Mouse (Mus musculus): ENCODE measurements around the gene Epha8. TPM values are rescaled to one million over a fixed set of nuclear protein-coding genes. Genes with fewer than 3 reads are reported as not detected.

Gene Epha8
- polyA plus RNA-seq, 1 experiment from 2014 or later = 0.07 TPM

GRCm38 (mm10) chr4:136924529-136924928 lies 32.1 kb downstream of the Epha8 start:
- no peaks in the 10 kb centered on the region for H3K9me3 ChIP-seq
- H3K27ac ChIP-seq (replicated peaks) = no peak overlapping the region
- no peak for ATAC-seq (ENCODE audit: extremely low read depth, insufficient number of reproducible peaks, low FRiP score, low TSS enrichment)
- H3K4me1 ChIP-seq = no peaks in the 10 kb centered on the region
- 4% methylated on average over 6 of the region's 6 CpGs for WGBS
- no peaks in the 10 kb centered on the region for H3K36me3 ChIP-seq
- no peak overlapping the region for H3K9ac ChIP-seq
- H3K4me3 ChIP-seq = no peak overlapping the region
- no peak overlapping the region for H3K4me2 ChIP-seq
- peaks cover 95% of the 10 kb centered on the region for H3K27me3 ChIP-seq (replicated peaks)

- Histone ChIP-seq H3K27me3 (replicated peaks) (peaks cover 90% of the 10 kb centered on the region), H3K4me2 (no peak overlapping the region), H3K27ac (replicated peaks) (no peak overlapping the region), H3K9me3 (no peaks in the 10 kb centered on the region), H3K4me1 (peaks cover under 1% of the 10 kb centered on the region), H3K4me3 (no peak overlapping the region), H3K9ac (no peak overlapping the region), H3K36me3 (no peaks in the 10 kb centered on the region)
- ATAC-seq (ENCODE audit: extremely low read depth, insufficient number of reproducible peaks, low FRiP score, low TSS enrichment) = no peak
- WGBS = 71% methylated on average over 3 of the region's 3 CpGs
These were observed 37.1 kb downstream of the Epha8 start for GRCm38 (mm10) chr4:136919526-136919925.

GRCm38 (mm10) chr4:136918834-136919233 lies 37.8 kb downstream of the Epha8 start:
- Histone ChIP-seq H3K27ac (replicated peaks) (no peak overlapping the region), H3K4me3 (no peak overlapping the region), H3K9ac (no peak overlapping the region), H3K9me3 (no peaks in the 10 kb centered on the region), H3K4me2 (no peak overlapping the region), H3K4me1 (peaks cover 4% of the 10 kb centered on the region), H3K36me3 (no peaks in the 10 kb centered on the region), H3K27me3 (replicated peaks) (peaks cover 91% of the 10 kb centered on the region)
- 82% methylated on average over 8 of the region's 8 CpGs for WGBS
- no peak for ATAC-seq (ENCODE audit: extremely low read depth, insufficient number of reproducible peaks, low FRiP score, low TSS enrichment)

GRCm38 (mm10) chr4:136917165-136917524 lies 39.5 kb downstream of the Epha8 start:
- no peak for ATAC-seq (ENCODE audit: extremely low read depth, insufficient number of reproducible peaks, low FRiP score, low TSS enrichment)
- 17% methylated on average over 7 of the region's 7 CpGs for WGBS

GRCm38 (mm10) chr4:136916359-136917164 lies 40.1 kb downstream of the Epha8 start:
- Histone ChIP-seq H3K27ac (replicated peaks) (no peak overlapping the region), H3K9ac (no peak overlapping the region), H3K27me3 (replicated peaks) (peaks cover 92% of the 10 kb centered on the region), H3K4me1 (peaks cover 4% of the 10 kb centered on the region), H3K4me3 (no peak overlapping the region), H3K36me3 (no peaks in the 10 kb centered on the region), H3K9me3 (no peaks in the 10 kb centered on the region), H3K4me2 (no peak overlapping the region)
- ATAC-seq (ENCODE audit: extremely low read depth, insufficient number of reproducible peaks, low FRiP score, low TSS enrichment) = no peak
- WGBS = 64% methylated on average over 20 of the region's 20 CpGs

More at GRCm38 (mm10) chr4:136917165-136917524, 39.5 kb downstream of the Epha8 start:
- no peaks in the 10 kb centered on the region for H3K36me3 ChIP-seq
- H3K27ac ChIP-seq (replicated peaks) = no peak overlapping the region
- no peak overlapping the region for H3K4me3 ChIP-seq
- H3K4me2 ChIP-seq = no peak overlapping the region
- peaks cover 4% of the 10 kb centered on the region for H3K4me1 ChIP-seq
- no peak overlapping the region for H3K9ac ChIP-seq
- no peaks in the 10 kb centered on the region for H3K9me3 ChIP-seq
- H3K27me3 ChIP-seq (replicated peaks) = peaks cover 92% of the 10 kb centered on the region

GRCm38 (mm10) chr4:136912841-136913240 lies 43.8 kb downstream of the Epha8 start:
- 18% methylated on average over 9 of the region's 9 CpGs for WGBS
- ATAC-seq (ENCODE audit: extremely low read depth, insufficient number of reproducible peaks, low FRiP score, low TSS enrichment) = no peak
- H3K27me3 ChIP-seq (replicated peaks) = peaks cover 94% of the 10 kb centered on the region

GRCm38 (mm10) chr4:136911804-136912203 lies 44.8 kb downstream of the Epha8 start:
- Histone ChIP-seq H3K27me3 (replicated peaks) (peaks cover 93% of the 10 kb centered on the region), H3K4me3 (no peak overlapping the region), H3K9ac (no peak overlapping the region), H3K4me2 (no peak overlapping the region), H3K27ac (replicated peaks) (no peak overlapping the region), H3K9me3 (no peaks in the 10 kb centered on the region), H3K4me1 (peaks cover 4% of the 10 kb centered on the region), H3K36me3 (no peaks in the 10 kb centered on the region)
- ATAC-seq (ENCODE audit: extremely low read depth, insufficient number of reproducible peaks, low FRiP score, low TSS enrichment) = no peak
- WGBS = 40% methylated on average over 9 of the region's 9 CpGs

More at GRCm38 (mm10) chr4:136912841-136913240, 43.8 kb downstream of the Epha8 start:
- Histone ChIP-seq H3K36me3 (no peaks in the 10 kb centered on the region), H3K4me2 (no peak overlapping the region), H3K27ac (replicated peaks) (no peak overlapping the region), H3K9ac (no peak overlapping the region), H3K4me1 (peaks cover 4% of the 10 kb centered on the region), H3K9me3 (no peaks in the 10 kb centered on the region), H3K4me3 (no peak overlapping the region)

GRCm38 (mm10) chr4:136911211-136911646 lies 45.4 kb downstream of the Epha8 start:
- H3K36me3 ChIP-seq = no peaks in the 10 kb centered on the region
- 9% methylated on average over 17 of the region's 17 CpGs for WGBS
- peaks cover 4% of the 10 kb centered on the region for H3K4me1 ChIP-seq
- no peak overlapping the region for H3K9ac ChIP-seq
- peaks cover 93% of the 10 kb centered on the region for H3K27me3 ChIP-seq (replicated peaks)
- ATAC-seq (ENCODE audit: extremely low read depth, insufficient number of reproducible peaks, low FRiP score, low TSS enrichment) = no peak
- no peak overlapping the region for H3K27ac ChIP-seq (replicated peaks)
- H3K4me3 ChIP-seq = no peak overlapping the region
- H3K4me2 ChIP-seq = no peak overlapping the region
- no peaks in the 10 kb centered on the region for H3K9me3 ChIP-seq

- no peak for ATAC-seq (ENCODE audit: extremely low read depth, insufficient number of reproducible peaks, low FRiP score, low TSS enrichment)
- Histone ChIP-seq H3K36me3 (no peaks in the 10 kb centered on the region), H3K9ac (no peak overlapping the region), H3K4me2 (no peak overlapping the region), H3K4me3 (no peak overlapping the region), H3K27ac (replicated peaks) (no peak overlapping the region), H3K4me1 (no peaks in the 10 kb centered on the region), H3K9me3 (no peaks in the 10 kb centered on the region), H3K27me3 (replicated peaks) (peaks cover 95% of the 10 kb centered on the region)
These were observed 48.8 kb downstream of the Epha8 start for GRCm38 (mm10) chr4:136907809-136908208.

GRCm38 (mm10) chr4:136907033-136907432 lies 49.6 kb downstream of the Epha8 start:
- Histone ChIP-seq H3K4me2 (no peak overlapping the region), H3K9ac (no peak overlapping the region), H3K27me3 (replicated peaks) (peaks cover 95% of the 10 kb centered on the region), H3K4me3 (no peak overlapping the region), H3K9me3 (no peaks in the 10 kb centered on the region), H3K4me1 (no peaks in the 10 kb centered on the region), H3K27ac (replicated peaks) (no peak overlapping the region), H3K36me3 (no peaks in the 10 kb centered on the region)
- no peak for ATAC-seq (ENCODE audit: extremely low read depth, insufficient number of reproducible peaks, low FRiP score, low TSS enrichment)
- WGBS = 12% methylated on average over 7 of the region's 7 CpGs

- no peak for ATAC-seq (ENCODE audit: extremely low read depth, insufficient number of reproducible peaks, low FRiP score, low TSS enrichment)
- WGBS = 2% methylated on average over 23 of the region's 23 CpGs
- H3K9me3 ChIP-seq = no peaks in the 10 kb centered on the region
- H3K27ac ChIP-seq (replicated peaks) = no peak overlapping the region
- H3K4me3 ChIP-seq = no peak overlapping the region
- peaks cover 94% of the 10 kb centered on the region for H3K27me3 ChIP-seq (replicated peaks)
- H3K4me2 ChIP-seq = no peak overlapping the region; the same call in 1 of the 2 replicates
- H3K36me3 ChIP-seq = no peaks in the 10 kb centered on the region
- no peak overlapping the region for H3K9ac ChIP-seq
- H3K4me1 ChIP-seq = no peaks in the 10 kb centered on the region
These were observed 51.7 kb downstream of the Epha8 start for GRCm38 (mm10) chr4:136904767-136905539.

Data from heart, embryonic 13.5 days (tissue).